In the genomic region with DNA sequence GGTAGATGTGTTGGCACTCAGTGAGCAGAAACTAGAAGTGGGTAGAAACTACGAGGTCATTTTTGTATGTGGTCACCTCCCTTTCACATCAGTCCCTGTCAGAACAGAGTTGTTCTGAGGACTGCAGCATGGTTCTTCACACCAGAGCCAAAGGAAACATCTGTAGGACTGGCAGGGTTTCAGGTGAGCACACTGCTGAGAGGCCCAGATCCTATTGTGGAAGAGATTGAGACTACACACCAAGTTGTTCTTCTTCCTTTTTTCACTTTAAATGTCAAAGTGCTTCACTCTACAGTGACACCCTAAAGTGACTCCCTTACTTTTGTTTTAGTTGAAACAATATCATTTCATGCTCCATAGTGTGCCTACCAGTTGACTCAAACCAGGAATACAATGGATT, we compare ENCODE assay signal across 27 mouse cellular contexts.
DNase-seq lines count a peak whose midpoint lies in the region; ATAC-seq and TF ChIP-seq lines count a peak whose summit lies in the region.
"Had no signal": no experiment of that assay in that cellular context is flagged by ENCODE, and none has a peak within 500 bp of the region (broad histone marks: within the 10 kb centered on the region; RNA-seq: fewer than 3 reads in every experiment).

No protein-coding gene starts in this region.

- no peaks in the 10 kb centered on the region for H3K9me3 ChIP-seq in liver, embryonic 11.5 days (ENCODE audit: control insufficient read depth, low read length)
- H3K9me3 ChIP-seq in liver, embryonic 12.5 days (replicated peaks): no peaks in the 10 kb centered on the region
- H3K9me3 ChIP-seq in MEL (replicated peaks; ENCODE audit: insufficient read depth, low read length): no peaks in the 10 kb centered on the region
- H3K9me3 ChIP-seq in midbrain, embryonic 11.5 days (ENCODE audit: control insufficient read depth, low read length): no peaks in the 10 kb centered on the region
- H3K9me3 ChIP-seq: hindbrain, embryonic 13.5 days; limb, embryonic 13.5 days; liver, embryonic 15.5 days; midbrain, embryonic 10.5 days; neural tube, embryonic 12.5 days had no signal

- TF ChIP-seq POLR2A in MEL (IDR thresholded peaks at IDR 0.05; ENCODE audit: control insufficient read depth in 1 of 2, insufficient read depth in 1 of 2, low read depth in 1 of 2, low read length in 2 of 2, poor library complexity in 1 of 2): no peak

- H3K36me3 ChIP-seq in liver, embryonic 11.5 days (ENCODE audit: control insufficient read depth, insufficient read depth, low read length): no peaks in the 10 kb centered on the region
- no peaks in the 10 kb centered on the region for H3K36me3 ChIP-seq in liver, embryonic 12.5 days
- H3K36me3 ChIP-seq in MEL (ENCODE audit: control insufficient read depth in 1 of 2, insufficient read depth in 2 of 2, low read length in 2 of 2) (peaks cover 0 to 68% of the 10 kb centered on the region in 2 experiments; a peak in 2 of 4 replicates), macrophage (ENCODE audit: inconsistent target) (no peaks in the 10 kb centered on the region; the same call in 1 of the 2 replicates)
- H3K36me3 ChIP-seq in midbrain, embryonic 11.5 days (ENCODE audit: control insufficient read depth, insufficient read depth, low read length): no peaks in the 10 kb centered on the region
- H3K36me3 ChIP-seq: hindbrain, embryonic 13.5 days; limb, embryonic 13.5 days; liver, embryonic 15.5 days; midbrain, embryonic 10.5 days; neural tube, embryonic 12.5 days had no signal

- H3K4me1 ChIP-seq in liver, embryonic 11.5 days (replicated peaks; ENCODE audit: control insufficient read depth, insufficient read depth, low read length): peaks cover 11% of the 10 kb centered on the region
- peaks cover 30% of the 10 kb centered on the region for H3K4me1 ChIP-seq in liver, embryonic 12.5 days
- peaks cover 47 to 49% of the 10 kb centered on the region in 2 experiments for H3K4me1 ChIP-seq in MEL (ENCODE audit: control insufficient read depth in 1 of 2, insufficient read depth in 2 of 2, low read length in 2 of 2)
- H3K4me1 ChIP-seq in midbrain, embryonic 11.5 days (ENCODE audit: control insufficient read depth, insufficient read depth, low read length): no peaks in the 10 kb centered on the region

- no peak overlapping the region for H3K27ac ChIP-seq in liver, embryonic 11.5 days (ENCODE audit: low read depth, low read length)
- no peak overlapping the region for H3K27ac ChIP-seq in liver, embryonic 12.5 days
- H3K27ac ChIP-seq in MEL (ENCODE audit: control insufficient read depth, low read depth, low read length) (peak overlapping the region; percentile 87), macrophage (peak overlapping the region; percentile 73)
- no peak overlapping the region for H3K27ac ChIP-seq in midbrain, embryonic 11.5 days (ENCODE audit: low read depth, low read length)
- H3K27ac ChIP-seq: hindbrain, embryonic 13.5 days; limb, embryonic 13.5 days; liver, embryonic 15.5 days; midbrain, embryonic 10.5 days; neural tube, embryonic 12.5 days had no signal

- peaks cover 14% of the 10 kb centered on the region for H3K79me2 ChIP-seq in MEL (ENCODE audit: control insufficient read depth, insufficient read depth, low read length, poor library complexity)
- H3K79me2 ChIP-seq in macrophage (ENCODE audit: inconsistent target): peaks cover 88% of the 10 kb centered on the region

- no peaks in the 10 kb centered on the region for H3K27me3 ChIP-seq in liver, embryonic 11.5 days (replicated peaks; ENCODE audit: control insufficient read depth, insufficient read depth, low read length)
- no peaks in the 10 kb centered on the region for H3K27me3 ChIP-seq in liver, embryonic 12.5 days (replicated peaks)
- no peaks in the 10 kb centered on the region for H3K27me3 ChIP-seq in MEL (ENCODE audit: control insufficient read depth in 1 of 2, insufficient read depth in 2 of 2, low read length in 2 of 2)
- H3K27me3 ChIP-seq in midbrain, embryonic 11.5 days (ENCODE audit: control insufficient read depth, insufficient read depth, low read length): no peaks in the 10 kb centered on the region
- H3K27me3 ChIP-seq: hindbrain, embryonic 13.5 days; limb, embryonic 13.5 days; liver, embryonic 15.5 days; neural tube, embryonic 12.5 days had no signal

- H3K4me3 ChIP-seq in liver, embryonic 11.5 days (ENCODE audit: low read depth, low read length): no peak overlapping the region
- H3K4me3 ChIP-seq in liver, embryonic 12.5 days: no peak overlapping the region
- H3K4me3 ChIP-seq in MEL (ENCODE audit: control insufficient read depth in 1 of 2, insufficient read depth in 1 of 2, low read depth in 2 of 2, low read length in 2 of 2) (no peak overlapping the region), macrophage (ENCODE audit: inconsistent target) (no peak overlapping the region)
- H3K4me3 ChIP-seq in midbrain, embryonic 11.5 days (ENCODE audit: low read depth, low read length): no peak overlapping the region
- H3K4me3 ChIP-seq: erythroblast, embryonic 14.5 days; hindbrain, embryonic 13.5 days; limb, embryonic 13.5 days; liver, embryonic 15.5 days; midbrain, embryonic 10.5 days; myocyte; neural tube, embryonic 12.5 days had no signal

- H3K9ac ChIP-seq in liver, embryonic 11.5 days (ENCODE audit: low read depth, low read length): no peak overlapping the region
- H3K9ac ChIP-seq in liver, embryonic 12.5 days: no peak overlapping the region
- H3K9ac ChIP-seq in MEL (ENCODE audit: control insufficient read depth, low read depth, low read length, poor library complexity, severe bottlenecking): peak overlapping the region; percentile 40; the same call in 1 of the 2 replicates
- H3K9ac ChIP-seq in midbrain, embryonic 11.5 days (ENCODE audit: low read length): no peak overlapping the region
- H3K9ac ChIP-seq: hindbrain, embryonic 13.5 days; limb, embryonic 13.5 days; liver, embryonic 15.5 days; lung, embryonic 14.5 days; neural tube, embryonic 12.5 days had no signal

- 0 out of 2 replicates have a peak, but pooled peaks have one; percentile 32 for ATAC-seq in liver, embryonic 11.5 days (replicated peaks; ENCODE audit: low FRiP score)
- no peak; the same call in 1 of the 2 replicates for ATAC-seq in liver, embryonic 12.5 days
- ATAC-seq in midbrain, embryonic 11.5 days (ENCODE audit: low FRiP score): no peak
- ATAC-seq: forebrain, embryonic 16.5 days; intestine, postnatal 0 days; midbrain, embryonic 16.5 days had no signal

- 63% methylated on average over 1 of the region's 1 CpGs for WGBS in liver, embryonic 11.5 days
- WGBS in liver, embryonic 12.5 days (ENCODE audit: insufficient replicate concordance): 38% methylated on average over 1 of the region's 1 CpGs
- WGBS in macrophage (ENCODE audit: missing documents): 20% methylated on average over 1 of the region's 1 CpGs
- WGBS in midbrain, embryonic 11.5 days: 94% methylated on average over 1 of the region's 1 CpGs

- TF ChIP-seq EP300 in MEL (IDR thresholded peaks at IDR 0.05; ENCODE audit: low read depth in 1 of 2, low read length in 2 of 2): no peak

- TF ChIP-seq CTCF in MEL (IDR thresholded peaks at IDR 0.05 in 2 of 3, conservative IDR thresholded peaks at IDR 0.05 in 1 of 3; ENCODE audit: control insufficient read depth in 1 of 3, insufficient read depth in 1 of 3, low read depth in 2 of 3, low read length in 3 of 3, poor library complexity in 1 of 3, severe bottlenecking in 1 of 3): no peak

- TF ChIP-seq RAD21 in MEL (IDR thresholded peaks at IDR 0.05; ENCODE audit: low read depth, low read length): no peak

- no peak overlapping the region for H3K4me2 ChIP-seq in liver, embryonic 11.5 days
- no peak overlapping the region for H3K4me2 ChIP-seq in liver, embryonic 12.5 days
- no peak overlapping the region for H3K4me2 ChIP-seq in midbrain, embryonic 11.5 days
- H3K4me2 ChIP-seq: heart, embryonic 11.5 days; hindbrain, embryonic 13.5 days; limb, embryonic 13.5 days; liver, embryonic 15.5 days; lung, embryonic 14.5 days; neural tube, embryonic 12.5 days had no signal

- DNase-seq in liver, embryonic 11.5 days (ENCODE audit: low spot score): no peak
- DNase-seq in 416B (ENCODE audit: low read depth) (peak; percentile 42), MEL (ENCODE audit: low read depth, low spot score) (peak; percentile 42)
- no peak for DNase-seq in midbrain, embryonic 11.5 days (ENCODE audit: low spot score, missing footprints)
- DNase-seq in embryo, embryonic 10 days (ENCODE audit: low spot score): no peak
- no peak for DNase-seq in urinary bladder, adult 18-20 months (ENCODE audit: low spot score in 2 of 2)
- DNase-seq: adrenal gland, adult 8-10 months; cerebellum, adult 9-10 months; gastrocnemius, postnatal 10 days; heart, postnatal 4 days; kidney, postnatal 14 days; lung, embryonic 14.5 days; lung, postnatal 14 days; right cerebral cortex, adult 18-20 months had no signal

TF ChIP-seq in MEL, 35 proteins besides CTCF, POLR2A, EP300 and RAD21:
- no peak for TF ChIP-seq ETS1 (IDR thresholded peaks at IDR 0.05; ENCODE audit: low read depth, low read length)
- TF ChIP-seq SMC3 (IDR thresholded peaks at IDR 0.05; ENCODE audit: low read depth, low read length): no peak
- no peak for TF ChIP-seq E2F4 (IDR thresholded peaks at IDR 0.05; ENCODE audit: borderline replicate concordance, low read depth, low read length)
- no peak for TF ChIP-seq MXI1 (IDR thresholded peaks at IDR 0.05; ENCODE audit: low read depth, low read length)
- no peak for TF ChIP-seq ZNF384 (IDR thresholded peaks at IDR 0.05; ENCODE audit: low read depth, low read length)
- 0 out of 2 replicates have a peak, but pooled peaks have one; percentile 20 for TF ChIP-seq TBP (IDR thresholded peaks at IDR 0.05; ENCODE audit: low read depth, low read length)
- TF ChIP-seq BHLHE40 (IDR thresholded peaks at IDR 0.05; ENCODE audit: borderline replicate concordance, low read depth, low read length): no peak
- no peak for TF ChIP-seq MAFK (IDR thresholded peaks at IDR 0.05; ENCODE audit: borderline replicate concordance, low read depth, low read length)
- no peak for TF ChIP-seq NELFE (IDR thresholded peaks at IDR 0.05; ENCODE audit: low read depth, low read length)

Comparison
In these comparisons a context has a peak if more than half of its experiments do, and no peak if none do; other contexts are left out.
1. DNase-seq: peak in 416B (single experiment) and MEL (single experiment); none in liver, embryonic 11.5 days (single experiment), midbrain, embryonic 11.5 days (single experiment), embryo, embryonic 10 days (single experiment) and urinary bladder, adult 18-20 months (0 of 2).
2. H3K27ac ChIP-seq: peak in MEL (single experiment) and macrophage (single experiment); none in liver, embryonic 11.5 days (single experiment), liver, embryonic 12.5 days (single experiment) and midbrain, embryonic 11.5 days (single experiment).